Mouse (Mus musculus) heart, postnatal 0 days (tissue): ENCODE results near the gene Avp.

Source experiments
- CTCF ChIP-seq: IDR thresholded peaks from 2 replicates; pipeline ENCODE4 v1.5.1; 2016; ENCODE audit warnings: antibody characterized with exemption, control low read depth, low read depth
- EP300 ChIP-seq: IDR thresholded peaks from 2 replicates; pipeline ENCODE4 v1.6.1; 2016; ENCODE audit warnings: antibody characterized with exemption, low read depth

GRCm38 (mm10) chr2:130598399-130598798, 16.0 kb upstream of the Avp start:
- TF ChIP-seq CTCF: no peak
- TF ChIP-seq EP300: no peak
